Mouse (Mus musculus) C2C12 (cell line): ENCODE data around the gene Ube2t. TPM values are rescaled to one million over a fixed set of nuclear protein-coding genes. Genes with fewer than 3 reads are reported as not detected.
A peak's percentile ranks its signal among the peaks of the same experiment; 100 is the strongest.

Experiments used
- H3K27me3 ChIP-seq: one replicate; pipeline ENCODE4 v1.6.1; 2011; ENCODE audit not compliant: control insufficient read depth, insufficient read depth, insufficient read length
- H3K36me3 ChIP-seq: one replicate; pipeline ENCODE4 v1.6.1; 2011; ENCODE audit not compliant: control insufficient read depth, insufficient read depth
- H3K4me3 ChIP-seq: one replicate; pipeline ENCODE4 v1.5.1; 2011; ENCODE audit warnings: mild to moderate bottlenecking, control low read depth; ENCODE audit not compliant: poor library complexity, insufficient read depth, severe bottlenecking
- H3K79me2 ChIP-seq: one replicate; pipeline ENCODE4 v1.6.1; 2011; ENCODE audit not compliant: control insufficient read depth, insufficient read depth
- H3K79me3 ChIP-seq: one replicate; pipeline ENCODE4 v1.6.1; 2011; ENCODE audit warnings: low read depth, control low read depth
- H3ac ChIP-seq: one replicate; pipeline ENCODE3; 2011; ENCODE audit warnings: low read depth; ENCODE audit not compliant: control insufficient read depth, insufficient read length
- CEBPB ChIP-seq: IDR thresholded peaks from one replicate; pipeline ENCODE4 v1.6.1; 2011; ENCODE audit warnings: low read depth, mild to moderate bottlenecking, control low read depth, moderate library complexity
- CTCF ChIP-seq: IDR thresholded peaks from one replicate; pipeline ENCODE4 v1.5.1; 2011; ENCODE audit not compliant: control insufficient read depth, insufficient read depth, insufficient read length
- FOSL1 ChIP-seq: IDR thresholded peaks from one replicate; pipeline ENCODE4 v1.8.0; 2011; ENCODE audit warnings: mild to moderate bottlenecking, low read length; ENCODE audit not compliant: poor library complexity, insufficient read depth, severe bottlenecking
- MAX ChIP-seq: IDR thresholded peaks from one replicate; pipeline ENCODE4 v1.6.1; 2011; ENCODE audit warnings: mild to moderate bottlenecking, control low read depth
- MYOD1 ChIP-seq: IDR thresholded peaks from one replicate; pipeline ENCODE4 v1.6.1; 2011; ENCODE audit warnings: low read depth; ENCODE audit not compliant: control insufficient read depth, insufficient read length
- MYOG ChIP-seq: IDR thresholded peaks from one replicate; pipeline ENCODE4 v1.6.1; 2011; ENCODE audit not compliant: control insufficient read depth, insufficient read length; ENCODE audit errors: extremely low read depth
- USF1 ChIP-seq: IDR thresholded peaks from one replicate; pipeline ENCODE4 v1.6.1; 2011; ENCODE audit warnings: low read depth, mild to moderate bottlenecking, control low read depth, moderate library complexity
- polyA plus RNA-seq: library from polyadenylated mRNA; unstranded; fragments of >200 nt; fragmentation: generic; extraction: Trizol; gene quantifications from one replicate; pipeline ENCODE4 v1.2.1, GENCODE M21; 2012; ENCODE audit warnings: missing spikeins

The Ube2t gene
- polyA plus RNA-seq, 1 experiment: 13.5 TPM

GRCm38 (mm10) chr1:134955637-134956176 is 6.7 kb upstream of the Ube2t start, which contains the start of gene Ppp1r12b:
Gene Ppp1r12b, minus strand, starts transcription at chr1:134955942.
- TF ChIP-seq CTCF (no peak), MAX (peak; percentile 68), MYOG (no peak), FOSL1 (no peak), MYOD1 (no peak), USF1 (peak; percentile 2), CEBPB (no peak)
- Histone ChIP-seq H3K79me3 (no peaks in the 10 kb centered on the region), H3K27me3 (no peaks in the 10 kb centered on the region), H3ac (peak within 1 kb of the TSS; percentile 93), H3K79me2 (peaks cover 26% of the 10 kb centered on the region), H3K4me3 (peak within 1 kb of the TSS; percentile 74), H3K36me3 (no peaks in the 10 kb centered on the region)

DNA sequence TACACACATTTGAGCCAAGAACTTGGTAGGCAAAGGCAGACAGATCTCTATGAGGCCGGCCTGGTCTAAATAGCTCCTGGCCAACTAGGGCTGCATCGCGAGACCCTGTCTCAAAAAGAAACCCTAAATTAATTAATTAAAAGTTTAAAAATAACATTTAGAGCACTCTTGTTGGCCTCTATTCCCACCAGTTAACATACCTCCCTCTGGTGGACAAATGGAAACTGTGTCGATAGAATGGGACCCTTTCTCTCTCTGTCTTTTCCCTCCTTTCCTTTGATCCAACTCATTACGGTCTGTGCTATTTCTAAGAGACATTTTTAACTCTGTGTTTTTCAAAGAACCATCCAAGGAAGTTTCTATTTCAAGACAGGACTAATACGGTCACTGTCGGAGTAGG is 1.7 kb upstream of the Ube2t start:
- Histone ChIP-seq H3ac (no peak overlapping the region), H3K4me3 (no peak overlapping the region), H3K36me3 (no peaks in the 10 kb centered on the region), H3K27me3 (no peaks in the 10 kb centered on the region), H3K79me3 (peaks cover 3% of the 10 kb centered on the region), H3K79me2 (peaks cover 15% of the 10 kb centered on the region)
- TF ChIP-seq MYOD1: no peak
- TF ChIP-seq MAX: no peak
- no peak for TF ChIP-seq CTCF
- TF ChIP-seq CEBPB: no peak
- no peak for TF ChIP-seq USF1
- TF ChIP-seq FOSL1: no peak
- TF ChIP-seq MYOG: no peak

- peaks cover 5% of the 10 kb centered on the region for H3K36me3 ChIP-seq
- H3K27me3 ChIP-seq: no peaks in the 10 kb centered on the region
- TF ChIP-seq MYOD1 (no peak), MYOG (no peak), CTCF (no peak), CEBPB (no peak), FOSL1 (no peak), MAX (no peak), USF1 (no peak)
- peak overlapping the region; percentile 76 for H3ac ChIP-seq
- peaks cover 15% of the 10 kb centered on the region for H3K79me2 ChIP-seq
- peaks cover 3% of the 10 kb centered on the region for H3K79me3 ChIP-seq
- peak overlapping the region; percentile 43 for H3K4me3 ChIP-seq
These were observed 456 bp downstream of the Ube2t start for GRCm38 (mm10) chr1:134962821-134963220.

DNA sequence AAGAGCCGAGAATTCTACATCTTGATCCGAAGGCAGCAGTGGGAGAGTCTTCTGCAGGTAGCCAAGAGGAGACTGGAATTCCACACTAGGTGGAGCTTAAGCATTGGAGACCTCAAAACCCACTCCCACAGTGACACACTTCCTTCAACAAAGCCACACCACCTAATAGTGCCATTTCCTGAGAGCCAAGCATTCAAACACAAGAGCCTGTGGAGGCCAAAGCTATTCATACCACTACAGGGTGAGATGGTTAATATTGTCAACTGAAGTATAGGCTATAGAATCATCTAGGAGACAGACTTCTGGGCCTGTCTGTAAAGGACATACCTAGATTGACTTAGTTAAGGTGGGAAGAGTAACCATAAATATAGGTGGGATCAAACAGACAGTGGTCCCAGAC is 3.1 kb downstream of the Ube2t start:
- Histone ChIP-seq H3K79me2 (peaks cover 15% of the 10 kb centered on the region), H3K36me3 (peaks cover 13% of the 10 kb centered on the region), H3K27me3 (no peaks in the 10 kb centered on the region), H3ac (no peak overlapping the region), H3K79me3 (peaks cover 3% of the 10 kb centered on the region), H3K4me3 (no peak overlapping the region)
- no peak for TF ChIP-seq MYOD1
- TF ChIP-seq CTCF: no peak
- TF ChIP-seq FOSL1: no peak
- TF ChIP-seq MAX: no peak
- TF ChIP-seq MYOG: no peak
- TF ChIP-seq USF1: no peak
- no peak for TF ChIP-seq CEBPB

DNA sequence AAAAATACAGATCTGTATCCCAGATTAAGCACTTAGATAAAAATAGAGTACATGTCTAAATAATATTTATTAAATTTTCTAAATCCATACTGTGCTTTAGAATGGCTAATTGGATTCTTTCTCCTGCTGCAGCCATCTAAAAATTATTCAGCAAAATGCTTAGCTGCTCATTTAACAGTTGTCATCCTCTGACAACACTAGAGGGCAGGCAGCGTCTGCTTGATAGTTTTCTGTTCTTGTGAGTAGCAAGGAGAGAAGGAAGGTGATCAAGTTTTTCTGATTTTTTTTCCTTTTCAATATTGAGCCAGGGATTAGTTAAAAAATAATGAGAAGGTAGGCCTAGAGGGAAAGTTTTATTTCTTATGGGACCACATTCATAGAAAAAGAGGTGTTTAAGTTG is 10.6 kb downstream of the Ube2t start:
- no peak overlapping the region for H3K4me3 ChIP-seq
- peaks cover 24% of the 10 kb centered on the region for H3K36me3 ChIP-seq
- no peaks in the 10 kb centered on the region for H3K79me3 ChIP-seq
- H3ac ChIP-seq: no peak overlapping the region
- TF ChIP-seq FOSL1: no peak
- TF ChIP-seq MYOD1: no peak
- TF ChIP-seq CTCF: no peak
- TF ChIP-seq CEBPB: no peak
- no peak for TF ChIP-seq MAX
- TF ChIP-seq MYOG: no peak
- no peak for TF ChIP-seq USF1
- H3K27me3 ChIP-seq: no peaks in the 10 kb centered on the region
- no peaks in the 10 kb centered on the region for H3K79me2 ChIP-seq
